Mouse (Mus musculus) embryonic facial prominence, embryonic 13.5 days (tissue): Measurements from ENCODE around the gene Susd6. TPM values are rescaled to one million over a fixed set of nuclear protein-coding genes. Genes with fewer than 3 reads are reported as not detected.
"Not testable (repeated sequence)": the region's sequence is repeated elsewhere in the genome, so short reads cannot be mapped to it uniquely, and the experiment has no call there.

Experiments used
- ATAC-seq: fragments of 200-750 bp; cut with Nextera tagmentation; 2 replicates; pipeline ENCODE4 v1.8.0; 2017; ENCODE audit warnings: low read depth; ENCODE audit not compliant: insufficient number of reproducible peaks, insufficient read depth, low FRiP score, low TSS enrichment
- H3K27ac ChIP-seq: fragments of 300-500 bp; sonication (generic); 2 replicates; pipeline ENCODE4 v1.5.1; 2015; ENCODE audit warnings: moderate library complexity, mild to moderate bottlenecking, inconsistent platforms
- H3K27me3 ChIP-seq: fragments of 300-500 bp; sonication (generic); 2 replicates; pipeline ENCODE4 v1.6.1; 2015; ENCODE audit warnings: mild to moderate bottlenecking, inconsistent platforms
- H3K36me3 ChIP-seq: fragments of 300-500 bp; sonication (generic); 2 replicates; pipeline ENCODE4 v1.6.1; 2015; ENCODE audit warnings: mild to moderate bottlenecking, inconsistent platforms
- H3K4me1 ChIP-seq: fragments of 300-500 bp; sonication (generic); 2 replicates; pipeline ENCODE4 v1.6.1; 2015; ENCODE audit warnings: inconsistent platforms
- H3K4me2 ChIP-seq: fragments of 300-500 bp; sonication (generic); 2 replicates; pipeline ENCODE4 v1.6.1; 2015; ENCODE audit warnings: moderate library complexity, mild to moderate bottlenecking, inconsistent platforms
- H3K4me3 ChIP-seq: fragments of 300-500 bp; sonication (generic); 2 replicates; pipeline ENCODE4 v1.5.1; 2015; ENCODE audit warnings: mild to moderate bottlenecking, inconsistent platforms
- H3K9ac ChIP-seq: fragments of 300-500 bp; sonication (generic); 2 replicates; pipeline ENCODE4 v1.6.1; 2015; ENCODE audit warnings: mild to moderate bottlenecking, inconsistent platforms
- H3K9me3 ChIP-seq: fragments of 300-500 bp; sonication (generic); 2 replicates; pipeline ENCODE4 v1.6.1; 2016; ENCODE audit warnings: inconsistent platforms
- WGBS: fragments of 180-500 bp; shearing (Covaris S2); methylation state at CpG from one replicate; pipeline ENCODE4 v1.1.7; 2015; ENCODE audit warnings: mixed read lengths; 5-methylcytosine and 5-hydroxymethylcytosine counted together
- polyA plus RNA-seq: library from polyadenylated mRNA; unstranded; fragments of >200 nt; fragmentation: Nextera tagmentation; extraction: Ambion mirVana; gene quantifications from 2 replicates; pipeline ENCODE4 v1.2.1, GENCODE M21; 2015

Gene Susd6
- polyA plus RNA-seq, 1 experiment from 2014 or later, result 16.0 TPM

GRCm38 (mm10) chr12:80816380-80817086 lies 26.2 kb downstream of the Susd6 start:
- Histone ChIP-seq H3K4me2 (no peak overlapping the region), H3K27me3 (no peaks in the 10 kb centered on the region), H3K4me3 (no peak overlapping the region), H3K9ac (0 out of 2 replicates have a peak overlapping the region, but pooled peaks have one; percentile 16), H3K36me3 (no peaks in the 10 kb centered on the region), H3K27ac (no peak overlapping the region), H3K4me1 (peaks cover 14% of the 10 kb centered on the region), H3K9me3 (no peaks in the 10 kb centered on the region)
- 53% methylated on average over 1 of the region's 1 CpGs for WGBS
- no peak for ATAC-seq

GRCm38 (mm10) chr12:80817697-80818235 lies 27.5 kb downstream of the Susd6 start:
- ATAC-seq, result no peak
- Histone ChIP-seq H3K36me3 (no peaks in the 10 kb centered on the region), H3K27me3 (no peaks in the 10 kb centered on the region), H3K4me3 (no peak overlapping the region), H3K9me3 (no peaks in the 10 kb centered on the region), H3K4me2 (no peak overlapping the region), H3K27ac (no peak overlapping the region), H3K9ac (no peak overlapping the region), H3K4me1 (0 out of 2 replicates have a peak, but pooled peaks cover 8% of the 10 kb centered on the region)

GRCm38 (mm10) chr12:80819020-80819419 lies 28.7 kb downstream of the Susd6 start:
- H3K9ac ChIP-seq, H3K4me1 ChIP-seq, H3K27me3 ChIP-seq, H3K36me3 ChIP-seq, H3K4me3 ChIP-seq, H3K4me2 ChIP-seq, ATAC-seq, H3K27ac ChIP-seq, H3K9me3 ChIP-seq: not testable (repeated sequence)
- 75% methylated on average over 2 of the region's 2 CpGs for WGBS

GRCm38 (mm10) chr12:80821312-80822007 lies 31.1 kb downstream of the Susd6 start:
- Histone ChIP-seq H3K9me3 (no peaks in the 10 kb centered on the region), H3K4me2 (no peak overlapping the region), H3K27ac (no peak overlapping the region), H3K4me1 (0 out of 2 replicates have a peak, but pooled peaks cover 6% of the 10 kb centered on the region), H3K27me3 (no peaks in the 10 kb centered on the region), H3K9ac (no peak overlapping the region), H3K36me3 (no peaks in the 10 kb centered on the region), H3K4me3 (no peak overlapping the region)
- ATAC-seq, result no peak
- WGBS, result 86% methylated on average over 4 of the region's 4 CpGs

GRCm38 (mm10) chr12:80822533-80822932 lies 32.2 kb downstream of the Susd6 start:
- Histone ChIP-seq H3K9ac (no peak overlapping the region), H3K4me1 (peaks cover 6% of the 10 kb centered on the region), H3K4me3 (no peak overlapping the region), H3K27ac (no peak overlapping the region), H3K27me3 (no peaks in the 10 kb centered on the region), H3K4me2 (no peak overlapping the region), H3K9me3 (no peaks in the 10 kb centered on the region), H3K36me3 (no peaks in the 10 kb centered on the region)
- WGBS, result 94% methylated on average over 7 of the region's 7 CpGs
- ATAC-seq, result no peak

- Histone ChIP-seq H3K4me1 (peaks cover 9% of the 10 kb centered on the region), H3K27ac (no peak overlapping the region), H3K4me2 (no peak overlapping the region), H3K9me3 (no peaks in the 10 kb centered on the region), H3K4me3 (no peak overlapping the region), H3K27me3 (no peaks in the 10 kb centered on the region), H3K36me3 (peaks cover 2% of the 10 kb centered on the region; the same call in 1 of the 2 replicates), H3K9ac (no peak overlapping the region)
- WGBS, result 90% methylated on average over 1 of the region's 1 CpGs
- no peak for ATAC-seq
Observed at GRCm38 (mm10) chr12:80824202-80824601, 33.9 kb downstream of the Susd6 start.

GRCm38 (mm10) chr12:80826423-80826822 lies 36.1 kb downstream of the Susd6 start:
- H3K9ac ChIP-seq, result no peak overlapping the region
- no peak overlapping the region for H3K4me3 ChIP-seq
- H3K36me3 ChIP-seq, result peaks cover 6% of the 10 kb centered on the region; the same call in 1 of the 2 replicates
- H3K4me2 ChIP-seq, result no peak overlapping the region
- H3K27me3 ChIP-seq, result no peaks in the 10 kb centered on the region
- peaks cover 14% of the 10 kb centered on the region for H3K4me1 ChIP-seq
- ATAC-seq, result no peak
- WGBS, result 63% methylated on average over 1 of the region's 1 CpGs
- no peak overlapping the region for H3K27ac ChIP-seq
- no peaks in the 10 kb centered on the region for H3K9me3 ChIP-seq

GRCm38 (mm10) chr12:80827464-80828015 lies 37.2 kb downstream of the Susd6 start:
- WGBS, result 72% methylated on average over 5 of the region's 5 CpGs

GRCm38 (mm10) chr12:80828020-80828419 lies 37.7 kb downstream of the Susd6 start:
- Histone ChIP-seq H3K36me3 (peaks cover 6% of the 10 kb centered on the region; the same call in 1 of the 2 replicates), H3K4me3 (no peak overlapping the region), H3K27me3 (no peaks in the 10 kb centered on the region), H3K9me3 (no peaks in the 10 kb centered on the region), H3K4me1 (peaks cover 11% of the 10 kb centered on the region), H3K27ac (no peak overlapping the region), H3K9ac (no peak overlapping the region), H3K4me2 (no peak overlapping the region)
- ATAC-seq, result no peak
- 90% methylated on average over 5 of the region's 5 CpGs for WGBS

More at GRCm38 (mm10) chr12:80827464-80828015, 37.2 kb downstream of the Susd6 start:
- Histone ChIP-seq H3K9ac (no peak overlapping the region), H3K4me2 (no peak overlapping the region), H3K27me3 (no peaks in the 10 kb centered on the region), H3K4me3 (no peak overlapping the region), H3K27ac (no peak overlapping the region), H3K4me1 (peaks cover 11% of the 10 kb centered on the region), H3K9me3 (no peaks in the 10 kb centered on the region), H3K36me3 (peaks cover 6% of the 10 kb centered on the region; the same call in 1 of the 2 replicates)
- no peak for ATAC-seq

- no peaks in the 10 kb centered on the region for H3K9me3 ChIP-seq
- 94% methylated on average over 2 of the region's 2 CpGs for WGBS
- ATAC-seq, result no peak
Observed at GRCm38 (mm10) chr12:80828951-80829350, 38.6 kb downstream of the Susd6 start.

GRCm38 (mm10) chr12:80830211-80830610 lies 39.9 kb downstream of the Susd6 start:
- no peak for ATAC-seq

More at GRCm38 (mm10) chr12:80828951-80829350, 38.6 kb downstream of the Susd6 start:
- Histone ChIP-seq H3K27ac (no peak overlapping the region), H3K4me3 (no peak overlapping the region), H3K36me3 (peaks cover 6% of the 10 kb centered on the region; the same call in 1 of the 2 replicates), H3K27me3 (no peaks in the 10 kb centered on the region), H3K4me1 (peaks cover 11% of the 10 kb centered on the region), H3K9ac (no peak overlapping the region), H3K4me2 (no peak overlapping the region)

More at GRCm38 (mm10) chr12:80830211-80830610, 39.9 kb downstream of the Susd6 start:
- H3K4me2 ChIP-seq, result no peak overlapping the region
- H3K4me3 ChIP-seq, result no peak overlapping the region
- WGBS, result 86% methylated on average over 2 of the region's 2 CpGs
- no peaks in the 10 kb centered on the region for H3K9me3 ChIP-seq
- H3K36me3 ChIP-seq, result peaks cover 6% of the 10 kb centered on the region; the same call in 1 of the 2 replicates
- no peak overlapping the region for H3K27ac ChIP-seq
- no peak overlapping the region for H3K9ac ChIP-seq
- peaks cover 11% of the 10 kb centered on the region for H3K4me1 ChIP-seq
- H3K27me3 ChIP-seq, result no peaks in the 10 kb centered on the region
